Mouse (Mus musculus) kidney, adult 8-10 months (tissue): ENCODE data around the gene Asb4.
A peak's percentile ranks its signal among the peaks of the same experiment; 100 is the strongest.

Source experiments
- DNase-seq, 2 experiments: peaks; one replicate each; pipeline ENCODE4 v3.0.0; 2022

Gene Asb4

DNA sequence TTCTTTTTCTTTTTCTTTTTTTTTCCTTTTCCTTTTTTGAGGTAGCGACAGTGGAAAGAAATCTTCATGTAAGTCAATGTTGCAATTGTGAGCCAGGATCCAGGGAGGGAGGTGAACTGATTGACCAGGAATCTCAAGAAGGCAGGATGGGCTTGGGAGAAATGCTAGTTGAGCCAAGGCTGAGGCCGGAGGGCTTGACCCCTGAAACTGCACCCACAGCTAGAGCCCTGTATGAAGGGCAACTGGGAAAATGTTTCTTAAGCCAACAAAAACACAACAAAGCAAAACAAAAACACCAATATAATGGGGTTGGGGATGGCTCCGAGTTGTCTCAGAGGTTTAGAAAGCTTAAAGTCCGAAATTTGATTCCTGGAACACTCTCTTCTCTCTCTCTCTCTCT is 65.2 kb downstream of the Asb4 start:
- peak in 1 of 2 experiments; percentile 31 for DNase-seq

DNA sequence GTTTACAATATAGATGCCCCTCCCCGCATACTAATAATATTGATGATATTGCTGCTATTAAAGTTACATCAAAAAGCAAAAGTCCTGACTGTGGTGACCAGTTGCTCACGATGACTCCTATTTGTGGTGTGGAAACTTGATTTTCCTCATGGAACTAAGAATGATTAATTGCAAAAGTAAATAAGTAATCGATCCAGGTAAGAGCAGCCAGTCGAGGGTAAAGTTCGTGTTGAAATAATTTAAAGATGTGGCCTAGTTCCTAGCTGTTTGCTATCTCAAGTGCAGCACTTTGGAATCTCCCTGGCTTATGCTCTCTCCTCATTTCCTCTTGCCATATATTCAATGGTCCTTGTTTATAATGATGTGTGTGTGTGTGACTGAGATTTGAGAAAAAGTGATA is 66.7 kb downstream of the Asb4 start:
- DNase-seq: peak in 1 of 2 experiments; percentile 51

DNA sequence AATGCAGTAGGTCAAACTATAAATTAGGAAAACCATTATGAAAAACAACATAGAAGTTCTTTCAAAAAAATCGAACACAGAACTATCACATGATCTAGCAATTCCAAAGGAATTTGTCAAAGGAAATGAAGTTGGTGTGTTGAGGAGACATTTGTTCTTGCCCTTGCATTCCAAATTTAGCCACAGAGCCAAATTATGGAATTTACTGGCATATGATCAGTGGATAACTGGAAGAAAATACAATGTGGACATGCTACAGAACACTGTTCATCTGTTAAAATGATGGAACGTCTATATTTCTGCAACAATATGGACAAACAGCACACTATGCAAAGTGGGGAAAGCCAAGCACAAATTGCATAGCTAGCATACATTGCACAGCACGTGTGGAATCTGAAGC is 72.7 kb downstream of the Asb4 start:
- no peak for DNase-seq

- no peak for DNase-seq
Observed at GRCm38 (mm10) chr6:5470480-5471318, 87.5 kb downstream of the Asb4 start.

DNA sequence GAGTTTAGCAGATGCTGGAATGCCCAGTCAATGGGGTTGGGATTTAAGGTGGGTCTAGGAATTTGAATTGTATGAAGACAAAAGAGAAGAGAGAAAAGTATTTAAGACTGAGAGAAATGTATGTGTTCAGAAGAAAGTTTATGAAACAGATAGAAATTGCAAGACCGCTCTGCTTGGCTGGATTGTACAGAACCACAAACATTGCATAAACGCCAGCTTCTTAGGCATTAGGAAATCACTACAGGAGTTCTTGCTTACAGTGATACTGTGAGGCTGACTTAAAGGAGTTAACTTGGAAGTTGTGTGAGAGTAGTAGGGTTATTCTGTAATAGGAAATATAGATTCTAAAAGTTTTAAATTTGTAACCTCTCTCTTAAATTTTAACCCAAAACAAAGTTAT is 89.5 kb downstream of the Asb4 start:
- no peak for DNase-seq

DNA sequence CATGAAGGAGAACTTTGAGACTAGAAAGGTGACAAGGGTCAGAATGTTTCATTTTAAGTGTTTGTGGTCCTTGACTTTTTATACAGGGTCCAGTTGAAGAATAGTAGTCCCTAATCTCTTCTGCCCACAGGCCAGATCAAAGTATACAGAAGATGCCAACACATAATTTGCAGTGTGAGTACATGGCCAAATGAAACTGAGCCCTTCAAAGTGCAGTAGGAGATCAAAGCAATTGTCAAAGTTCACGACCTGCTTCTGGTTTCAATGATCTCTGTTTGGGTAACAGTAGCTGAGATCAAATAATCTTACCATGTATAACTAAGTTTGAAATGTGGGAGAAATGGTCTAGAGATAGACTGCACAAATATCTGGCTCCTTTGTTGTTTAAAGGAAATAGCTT is 90.8 kb downstream of the Asb4 start:
- DNase-seq: no peak

DNA sequence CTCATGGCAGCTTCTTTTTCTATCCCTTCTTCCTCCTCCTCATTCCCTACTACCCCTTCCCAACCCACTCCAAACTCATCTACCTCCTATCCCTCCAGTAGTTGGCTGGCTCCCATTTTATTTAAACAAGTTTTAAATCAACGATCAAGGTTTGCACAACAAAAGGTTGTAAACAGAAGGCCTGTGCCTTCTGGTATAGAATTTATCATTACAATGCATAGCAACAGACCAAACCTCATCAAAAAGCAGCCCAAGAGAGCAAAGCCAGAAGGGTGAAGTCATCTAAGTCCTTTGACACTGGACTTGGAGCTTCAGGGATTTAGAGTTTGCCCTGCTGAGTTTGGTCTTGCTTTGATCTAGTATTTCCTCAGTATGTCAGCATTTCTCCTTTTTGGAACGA is 97.9 kb downstream of the Asb4 start:
- no peak for DNase-seq

DNA sequence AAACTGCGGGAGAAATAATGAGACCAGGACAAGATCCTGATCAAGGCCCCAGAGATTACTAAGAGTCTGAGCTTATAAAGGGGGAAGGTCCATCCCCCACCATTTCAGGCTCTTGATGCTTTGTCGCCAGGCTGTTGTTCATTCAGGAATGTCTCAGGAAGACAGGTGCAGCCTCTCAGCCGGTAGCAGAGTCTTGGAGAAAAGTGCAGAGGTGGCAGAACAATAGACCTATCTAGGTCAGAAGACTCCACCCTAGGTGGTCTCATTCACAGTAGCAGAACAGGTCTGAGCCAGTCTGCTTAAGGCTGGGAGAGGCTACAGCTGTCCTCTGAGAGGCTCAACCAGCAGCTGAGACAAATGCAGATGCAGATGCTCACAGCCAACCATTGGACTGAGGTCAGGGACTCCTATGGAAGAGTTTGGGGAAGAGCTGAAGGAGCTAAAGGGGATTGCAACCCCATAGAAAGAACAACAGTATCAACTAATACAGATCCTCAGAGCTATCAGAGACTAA is 99.1 kb downstream of the Asb4 start:
- no peak for DNase-seq
